Mouse (Mus musculus) lung, postnatal 0 days (tissue): ENCODE results near the gene Irak4.
A peak's percentile ranks its signal among the peaks of the same experiment; 100 is the strongest.

Experiments used
- CTCF ChIP-seq: IDR thresholded peaks from 2 replicates; pipeline ENCODE4 v1.5.1; 2016; ENCODE audit warnings: antibody characterized with exemption, mild to moderate bottlenecking
- EP300 ChIP-seq: IDR thresholded peaks from 2 replicates; pipeline ENCODE4 v1.6.1; 2016; ENCODE audit warnings: antibody characterized with exemption, mild to moderate bottlenecking, control low read depth

- no peak for TF ChIP-seq CTCF
- TF ChIP-seq EP300: peak; percentile 18; the same call in 1 of the 2 replicates
These were observed 12.9 kb upstream of the Irak4 start for GRCm38 (mm10) chr15:94530519-94530918.
